Mouse (Mus musculus) lung, adult 2 months (tissue): Measurements from ENCODE around the gene Itga7.

ENCODE experiments used
- CTCF ChIP-seq: fragments of 200-500 bp; IDR thresholded peaks from 2 replicates; pipeline ENCODE4 v1.5.1; 2011; ENCODE audit warnings: mild to moderate bottlenecking, low read length, control low read depth; ENCODE audit not compliant: insufficient read depth
- POLR2A ChIP-seq: fragments of 200-500 bp; IDR thresholded peaks from 2 replicates; pipeline ENCODE4 v1.6.1; 2011; ENCODE audit warnings: low read depth, mild to moderate bottlenecking, control low read depth, low read length, borderline replicate concordance; ENCODE audit errors: extremely low read depth

GRCm38 (mm10) chr10:128923013-128923691 is 10.5 kb upstream of the Itga7 start:
- no peak for TF ChIP-seq CTCF
- peak; percentile 84; the same call in 1 of the 2 replicates for TF ChIP-seq POLR2A
